Mouse (Mus musculus): ENCODE results near the gene Rars.

The Rars gene

GRCm38 (mm10) chr11:35770741-35771504 lies 63.4 kb downstream of the Rars start:
- in situ Hi-C loops (cut with MboI, MseI), result loop anchor here (25.0 kb wide), 1 partner anchor 1284 kb away; no protein-coding TSS in a partner anchor

GRCm38 (mm10) chr11:35769746-35770437 lies 64.4 kb downstream of the Rars start:
- in situ Hi-C loops (cut with MboI, MseI), result loop anchor here (25.0 kb wide), 1 partner anchor 1283 kb away; no protein-coding TSS in a partner anchor

GRCm38 (mm10) chr11:35769188-35769745 lies 65.0 kb downstream of the Rars start, which contains the start of gene Pank3:
TSS of gene Pank3 (plus strand) at chr11:35769484.
- in situ Hi-C loops (cut with MboI, MseI), result loop anchor here (25.0 kb wide), 1 partner anchor 1282 kb away; no protein-coding TSS in a partner anchor

GRCm38 (mm10) chr11:35766845-35767244 lies 67.5 kb downstream of the Rars start:
- in situ Hi-C loops (cut with MboI, MseI), result loop anchor here (25.0 kb wide), 1 partner anchor 1280 kb away; no protein-coding TSS in a partner anchor

GRCm38 (mm10) chr11:35760627-35761003 lies 73.7 kb downstream of the Rars start:
- in situ Hi-C loops (cut with MboI, MseI), result loop anchor here (25.0 kb wide), 1 partner anchor 1273 kb away; no protein-coding TSS in a partner anchor

- in situ Hi-C loops (cut with MboI, MseI), result loop anchor here (25.0 kb wide), 1 partner anchor 1273 kb away; no protein-coding TSS in a partner anchor
Observed at GRCm38 (mm10) chr11:35760001-35760626, 74.2 kb downstream of the Rars start.
